Mouse (Mus musculus) lung, postnatal 0 days (tissue): ENCODE results near the gene Cysrt1.

Experiments
- CTCF ChIP-seq: IDR thresholded peaks from 2 replicates; pipeline ENCODE4 v1.5.1; 2016; ENCODE audit warnings: antibody characterized with exemption, mild to moderate bottlenecking
- EP300 ChIP-seq: IDR thresholded peaks from 2 replicates; pipeline ENCODE4 v1.6.1; 2016; ENCODE audit warnings: antibody characterized with exemption, mild to moderate bottlenecking, control low read depth

DNA sequence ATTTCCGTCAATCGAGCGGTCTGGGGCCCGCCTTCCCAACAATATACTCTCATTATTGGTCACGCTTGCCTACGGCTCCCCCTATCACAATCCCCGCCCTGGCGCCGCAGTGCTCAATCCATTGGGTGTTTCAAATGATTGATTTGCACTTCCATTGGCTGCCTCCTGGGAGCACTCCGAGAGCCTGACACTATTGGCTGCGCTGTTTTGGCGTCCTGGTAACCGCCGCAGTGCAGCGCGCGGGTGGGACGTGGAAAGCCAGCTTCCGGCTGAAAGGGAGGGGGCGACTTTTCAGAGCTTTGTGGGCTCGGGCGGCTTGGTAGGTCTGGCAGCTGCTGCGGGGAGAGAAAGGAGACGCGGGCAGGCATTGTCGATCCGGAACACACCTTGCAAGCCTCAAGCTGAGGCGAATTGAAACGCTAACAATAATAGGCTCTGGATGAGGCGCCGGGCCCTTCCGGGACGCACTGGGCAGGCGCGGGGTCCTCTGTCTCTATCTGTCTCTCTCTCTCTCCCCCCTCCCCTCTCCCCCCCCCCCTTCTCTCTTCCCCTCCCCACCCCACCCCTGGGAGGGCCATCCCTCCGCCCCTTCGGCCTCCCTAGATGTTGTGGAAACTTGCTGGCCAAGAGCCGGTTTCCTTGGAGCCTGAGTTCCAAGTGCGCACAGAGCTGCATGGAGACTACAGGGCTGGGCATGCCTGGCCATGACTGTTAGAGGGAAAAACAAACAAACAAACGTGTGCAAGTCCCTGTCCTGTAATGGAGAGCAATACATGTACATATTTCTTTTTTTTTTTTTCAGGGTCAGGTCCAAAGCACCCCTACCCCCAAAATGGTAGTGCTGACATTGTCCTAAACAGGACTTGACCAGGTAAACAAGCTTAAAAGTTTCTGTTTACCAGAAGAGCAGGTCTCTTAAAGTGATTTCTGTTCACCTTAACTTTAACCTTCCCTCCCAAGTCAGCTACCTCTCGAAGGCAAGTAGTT, 17.2 kb downstream of the Cysrt1 start:
- TF ChIP-seq CTCF: no peak
- peak; percentile 45; the same call in 1 of the 2 replicates for TF ChIP-seq EP300
